Mouse (Mus musculus) C2C12 (cell line): Measurements from ENCODE around the gene Cabin1. TPM values are rescaled to one million over a fixed set of nuclear protein-coding genes. Genes with fewer than 3 reads are reported as not detected.

Source experiments
- H3K27me3 ChIP-seq: one replicate; pipeline ENCODE4 v1.6.1; 2011; ENCODE audit not compliant: control insufficient read depth, insufficient read depth, insufficient read length
- H3K36me3 ChIP-seq: one replicate; pipeline ENCODE4 v1.6.1; 2011; ENCODE audit not compliant: control insufficient read depth, insufficient read depth
- H3K4me3 ChIP-seq: one replicate; pipeline ENCODE4 v1.5.1; 2011; ENCODE audit warnings: mild to moderate bottlenecking, control low read depth; ENCODE audit not compliant: poor library complexity, insufficient read depth, severe bottlenecking
- H3K79me2 ChIP-seq: one replicate; pipeline ENCODE4 v1.6.1; 2011; ENCODE audit not compliant: control insufficient read depth, insufficient read depth
- H3K79me3 ChIP-seq: one replicate; pipeline ENCODE4 v1.6.1; 2011; ENCODE audit warnings: low read depth, control low read depth
- H3ac ChIP-seq: one replicate; pipeline ENCODE3; 2011; ENCODE audit warnings: low read depth; ENCODE audit not compliant: control insufficient read depth, insufficient read length
- CEBPB ChIP-seq: IDR thresholded peaks from one replicate; pipeline ENCODE4 v1.6.1; 2011; ENCODE audit warnings: low read depth, mild to moderate bottlenecking, control low read depth, moderate library complexity
- CTCF ChIP-seq: IDR thresholded peaks from one replicate; pipeline ENCODE4 v1.5.1; 2011; ENCODE audit not compliant: control insufficient read depth, insufficient read depth, insufficient read length
- FOSL1 ChIP-seq: IDR thresholded peaks from one replicate; pipeline ENCODE4 v1.8.0; 2011; ENCODE audit warnings: mild to moderate bottlenecking, low read length; ENCODE audit not compliant: poor library complexity, insufficient read depth, severe bottlenecking
- MAX ChIP-seq: IDR thresholded peaks from one replicate; pipeline ENCODE4 v1.6.1; 2011; ENCODE audit warnings: mild to moderate bottlenecking, control low read depth
- MYOD1 ChIP-seq: IDR thresholded peaks from one replicate; pipeline ENCODE4 v1.6.1; 2011; ENCODE audit warnings: low read depth; ENCODE audit not compliant: control insufficient read depth, insufficient read length
- MYOG ChIP-seq: IDR thresholded peaks from one replicate; pipeline ENCODE4 v1.6.1; 2011; ENCODE audit not compliant: control insufficient read depth, insufficient read length; ENCODE audit errors: extremely low read depth
- USF1 ChIP-seq: IDR thresholded peaks from one replicate; pipeline ENCODE4 v1.6.1; 2011; ENCODE audit warnings: low read depth, mild to moderate bottlenecking, control low read depth, moderate library complexity
- polyA plus RNA-seq: library from polyadenylated mRNA; unstranded; fragments of >200 nt; fragmentation: generic; extraction: Trizol; gene quantifications from one replicate; pipeline ENCODE4 v1.2.1, GENCODE M21; 2012; ENCODE audit warnings: missing spikeins

Gene Cabin1
- polyA plus RNA-seq, 1 experiment = 24.5 TPM

- TF ChIP-seq MYOD1 = no peak
- TF ChIP-seq CTCF = no peak
- Histone ChIP-seq H3K79me2 (no peaks in the 10 kb centered on the region), H3ac (no peak overlapping the region), H3K79me3 (no peaks in the 10 kb centered on the region), H3K36me3 (no peaks in the 10 kb centered on the region), H3K27me3 (peaks cover 8% of the 10 kb centered on the region), H3K4me3 (no peak overlapping the region)
These were observed 129.5 kb downstream of the Cabin1 start for GRCm38 (mm10) chr10:75634610-75635009.

GRCm38 (mm10) chr10:75633576-75634139 lies 130.5 kb downstream of the Cabin1 start:
- H3K79me2 ChIP-seq = no peaks in the 10 kb centered on the region
- peaks cover 6% of the 10 kb centered on the region for H3K27me3 ChIP-seq
- no peak for TF ChIP-seq CTCF
- TF ChIP-seq CEBPB = no peak
- TF ChIP-seq USF1 = no peak
- TF ChIP-seq MAX = no peak
- no peak for TF ChIP-seq MYOD1
- no peak for TF ChIP-seq MYOG
- TF ChIP-seq FOSL1 = no peak
- no peaks in the 10 kb centered on the region for H3K79me3 ChIP-seq
- H3ac ChIP-seq = no peak overlapping the region
- no peaks in the 10 kb centered on the region for H3K36me3 ChIP-seq
- H3K4me3 ChIP-seq = no peak overlapping the region

- Histone ChIP-seq H3ac (no peak overlapping the region), H3K79me2 (no peaks in the 10 kb centered on the region), H3K4me3 (no peak overlapping the region), H3K36me3 (no peaks in the 10 kb centered on the region), H3K27me3 (peaks cover 3% of the 10 kb centered on the region), H3K79me3 (no peaks in the 10 kb centered on the region)
- TF ChIP-seq MYOD1 (no peak), CTCF (no peak), MYOG (no peak), CEBPB (no peak), MAX (no peak), USF1 (no peak), FOSL1 (no peak)
These were observed 131.1 kb downstream of the Cabin1 start for GRCm38 (mm10) chr10:75633048-75633447.

GRCm38 (mm10) chr10:75632633-75633032 lies 131.5 kb downstream of the Cabin1 start:
- Histone ChIP-seq H3K36me3 (no peaks in the 10 kb centered on the region), H3K4me3 (no peak overlapping the region), H3K79me3 (no peaks in the 10 kb centered on the region), H3ac (no peak overlapping the region), H3K79me2 (no peaks in the 10 kb centered on the region), H3K27me3 (peaks cover 3% of the 10 kb centered on the region)
- TF ChIP-seq MYOG (no peak), USF1 (no peak), MAX (no peak), CTCF (no peak), CEBPB (no peak), MYOD1 (no peak), FOSL1 (no peak)

GRCm38 (mm10) chr10:75627490-75627889 lies 136.7 kb downstream of the Cabin1 start:
- H3K79me3 ChIP-seq = no peaks in the 10 kb centered on the region
- H3K27me3 ChIP-seq = no peaks in the 10 kb centered on the region
- TF ChIP-seq USF1 (no peak), MYOG (no peak), CEBPB (no peak), FOSL1 (no peak), CTCF (no peak), MYOD1 (no peak), MAX (no peak)
- no peak overlapping the region for H3K4me3 ChIP-seq
- H3K36me3 ChIP-seq = no peaks in the 10 kb centered on the region
- H3ac ChIP-seq = no peak overlapping the region
- no peaks in the 10 kb centered on the region for H3K79me2 ChIP-seq

- Histone ChIP-seq H3K4me3 (no peak overlapping the region), H3K36me3 (no peaks in the 10 kb centered on the region), H3K79me2 (no peaks in the 10 kb centered on the region), H3K27me3 (no peaks in the 10 kb centered on the region), H3K79me3 (no peaks in the 10 kb centered on the region), H3ac (no peak overlapping the region)
- TF ChIP-seq CEBPB (no peak), CTCF (no peak), MYOG (no peak)
These were observed 137.2 kb downstream of the Cabin1 start for GRCm38 (mm10) chr10:75626991-75627390.
